Mouse (Mus musculus) spleen, postnatal 0 days (tissue): ENCODE results near the gene Gm20906. TPM values are rescaled to one million over a fixed set of nuclear protein-coding genes. Genes with fewer than 3 reads are reported as not detected.

Experiments used
- polyA plus RNA-seq: library from polyadenylated mRNA; unstranded; fragments of >200 nt; fragmentation: Nextera tagmentation; extraction: Ambion mirVana; gene quantifications from 2 replicates; pipeline ENCODE4 v1.2.1, GENCODE M21; 2015

Gene Gm20906
- polyA plus RNA-seq, result not detected in 2 replicates

DNA sequence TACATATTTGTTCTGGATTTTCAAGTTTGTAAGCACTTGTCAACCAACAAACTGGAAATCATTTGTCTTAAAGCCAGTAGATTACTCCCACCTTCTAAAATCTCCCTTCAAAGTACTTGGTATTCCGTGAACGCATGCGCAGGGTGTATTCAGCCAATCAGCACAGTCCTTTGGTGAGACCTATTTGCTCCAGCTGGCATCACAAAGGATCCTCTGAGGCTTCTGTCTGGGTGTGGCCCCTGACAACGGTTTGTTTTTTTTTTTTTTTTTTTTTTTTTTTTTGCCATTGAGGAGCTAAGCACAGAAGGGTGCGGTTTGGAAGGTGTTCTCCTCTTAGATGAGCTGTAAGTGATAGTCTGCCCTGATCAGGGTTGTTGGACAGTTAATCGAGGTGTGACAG, at the start of gene Gm20906:
TSS of gene Gm20906 (plus strand) at position 301 of the 400 bp plus-strand sequence.

